Mouse (Mus musculus): Measurements from ENCODE around the gene Csrnp3. TPM values are rescaled to one million over a fixed set of nuclear protein-coding genes. Genes with fewer than 3 reads are reported as not detected.

Csrnp3 gene
- polyA plus RNA-seq, 1 experiment, result 0.05 TPM

GRCm38 (mm10) chr2:66034907-66035679 is 189.5 kb downstream of the Csrnp3 start:
- TF ChIP-seq POLR2A (IDR thresholded peaks at IDR 0.05; ENCODE audit: low read depth, low read length) (no peak), CTCF (IDR thresholded peaks at IDR 0.05; ENCODE audit: borderline replicate concordance, insufficient read depth, low read length) (no peak)
- Histone ChIP-seq H3K4me1 (ENCODE audit: control insufficient read depth, insufficient read depth, low read length) (no peaks in the 10 kb centered on the region), H3K27ac (ENCODE audit: insufficient read depth, low read length) (no peak overlapping the region), H3K4me3 (ENCODE audit: insufficient read depth, low read length) (no peak overlapping the region)

- Histone ChIP-seq H3K27ac (ENCODE audit: insufficient read depth, low read length) (no peak overlapping the region), H3K4me1 (ENCODE audit: control insufficient read depth, insufficient read depth, low read length) (no peaks in the 10 kb centered on the region), H3K4me3 (ENCODE audit: insufficient read depth, low read length) (no peak overlapping the region)
- TF ChIP-seq CTCF (IDR thresholded peaks at IDR 0.05; ENCODE audit: borderline replicate concordance, insufficient read depth, low read length) (no peak), POLR2A (IDR thresholded peaks at IDR 0.05; ENCODE audit: low read depth, low read length) (no peak)
Measured at GRCm38 (mm10) chr2:66040611-66041010, 195.0 kb downstream of the Csrnp3 start.

GRCm38 (mm10) chr2:66041203-66041916 is 195.8 kb downstream of the Csrnp3 start:
- Histone ChIP-seq H3K4me1 (ENCODE audit: control insufficient read depth, insufficient read depth, low read length) (no peaks in the 10 kb centered on the region), H3K4me3 (ENCODE audit: insufficient read depth, low read length) (no peak overlapping the region), H3K27ac (ENCODE audit: insufficient read depth, low read length) (no peak overlapping the region)
- TF ChIP-seq CTCF (IDR thresholded peaks at IDR 0.05; ENCODE audit: borderline replicate concordance, insufficient read depth, low read length) (no peak), POLR2A (IDR thresholded peaks at IDR 0.05; ENCODE audit: low read depth, low read length) (no peak)

GRCm38 (mm10) chr2:66041917-66042419 is 196.4 kb downstream of the Csrnp3 start:
- H3K4me1 ChIP-seq (ENCODE audit: control insufficient read depth, insufficient read depth, low read length), result no peaks in the 10 kb centered on the region
- H3K27ac ChIP-seq (ENCODE audit: insufficient read depth, low read length), result no peak overlapping the region
- no peak overlapping the region for H3K4me3 ChIP-seq (ENCODE audit: insufficient read depth, low read length)
- TF ChIP-seq CTCF (IDR thresholded peaks at IDR 0.05; ENCODE audit: borderline replicate concordance, insufficient read depth, low read length) (0 out of 2 replicates have a peak, but pooled peaks have one; percentile 1), POLR2A (IDR thresholded peaks at IDR 0.05; ENCODE audit: low read depth, low read length) (no peak)

GRCm38 (mm10) chr2:66043441-66044404 is 198.2 kb downstream of the Csrnp3 start:
- no peak overlapping the region for H3K4me3 ChIP-seq (ENCODE audit: insufficient read depth, low read length)
- H3K27ac ChIP-seq (ENCODE audit: insufficient read depth, low read length), result no peak overlapping the region
- no peak for TF ChIP-seq POLR2A (IDR thresholded peaks at IDR 0.05; ENCODE audit: low read depth, low read length)
- no peak for TF ChIP-seq CTCF (IDR thresholded peaks at IDR 0.05; ENCODE audit: borderline replicate concordance, insufficient read depth, low read length)
- H3K4me1 ChIP-seq (ENCODE audit: control insufficient read depth, insufficient read depth, low read length), result no peaks in the 10 kb centered on the region

- TF ChIP-seq CTCF (IDR thresholded peaks at IDR 0.05; ENCODE audit: borderline replicate concordance, insufficient read depth, low read length), result no peak
- TF ChIP-seq POLR2A (IDR thresholded peaks at IDR 0.05; ENCODE audit: low read depth, low read length), result no peak
- Histone ChIP-seq H3K4me1 (ENCODE audit: control insufficient read depth, insufficient read depth, low read length) (no peaks in the 10 kb centered on the region), H3K4me3 (ENCODE audit: insufficient read depth, low read length) (no peak overlapping the region), H3K27ac (ENCODE audit: insufficient read depth, low read length) (no peak overlapping the region)
Measured at GRCm38 (mm10) chr2:66044405-66045089, 199.0 kb downstream of the Csrnp3 start.

- Histone ChIP-seq H3K4me1 (ENCODE audit: control insufficient read depth, insufficient read depth, low read length) (no peaks in the 10 kb centered on the region), H3K4me3 (ENCODE audit: insufficient read depth, low read length) (no peak overlapping the region), H3K27ac (ENCODE audit: insufficient read depth, low read length) (peak overlapping the region; percentile 81)
- TF ChIP-seq CTCF (IDR thresholded peaks at IDR 0.05; ENCODE audit: borderline replicate concordance, insufficient read depth, low read length) (no peak), POLR2A (IDR thresholded peaks at IDR 0.05; ENCODE audit: low read depth, low read length) (no peak)
Measured at GRCm38 (mm10) chr2:66063291-66063690, 217.7 kb downstream of the Csrnp3 start.

GRCm38 (mm10) chr2:66069454-66069853 is 223.9 kb downstream of the Csrnp3 start:
- Histone ChIP-seq H3K4me3 (ENCODE audit: insufficient read depth, low read length) (no peak overlapping the region), H3K4me1 (ENCODE audit: control insufficient read depth, insufficient read depth, low read length) (no peaks in the 10 kb centered on the region), H3K27ac (ENCODE audit: insufficient read depth, low read length) (no peak overlapping the region)
- no peak for TF ChIP-seq CTCF (IDR thresholded peaks at IDR 0.05; ENCODE audit: borderline replicate concordance, insufficient read depth, low read length)
- TF ChIP-seq POLR2A (IDR thresholded peaks at IDR 0.05; ENCODE audit: low read depth, low read length), result no peak

GRCm38 (mm10) chr2:66080731-66081130 is 235.2 kb downstream of the Csrnp3 start:
- no peak overlapping the region for H3K4me3 ChIP-seq (ENCODE audit: insufficient read depth, low read length)
- TF ChIP-seq CTCF (IDR thresholded peaks at IDR 0.05; ENCODE audit: borderline replicate concordance, insufficient read depth, low read length) (no peak), POLR2A (IDR thresholded peaks at IDR 0.05; ENCODE audit: low read depth, low read length) (no peak)

More at GRCm38 (mm10) chr2:66080731-66081130, 235.2 kb downstream of the Csrnp3 start:
- no peaks in the 10 kb centered on the region for H3K4me1 ChIP-seq (ENCODE audit: control insufficient read depth, insufficient read depth, low read length)
- H3K27ac ChIP-seq (ENCODE audit: insufficient read depth, low read length), result no peak overlapping the region

Other genes starting within 250 kb of the Csrnp3 start
- gene Scn2a, start 225.0 kb upstream of the Csrnp3 start, polyA plus RNA-seq (2011; ENCODE audit: insufficient read length, low read depth, missing spikeins), result 4.0 and 6.1 TPM in 2 replicates